Mouse (Mus musculus) MEL (cell line): ENCODE measurements around the gene Tshb. TPM values are rescaled to one million over a fixed set of nuclear protein-coding genes. Genes with fewer than 3 reads are reported as not detected.

ENCODE experiments used
- DNase-seq: peaks from one replicate; pipeline ENCODE4 v3.0.0; 2011; ENCODE audit warnings: low read depth, low spot score
- H3K27ac ChIP-seq: 2 replicates; pipeline ENCODE4 v1.5.1; 2012; ENCODE audit warnings: low read depth, mild to moderate bottlenecking, control low read depth, low read length, moderate library complexity; ENCODE audit not compliant: control insufficient read depth
- H3K27me3 ChIP-seq, 2 experiments: fragments of 150-350 bp in 1 of 2; sonication (generic) in 1 of 2; 2 replicates each; pipeline ENCODE4 v1.6.1; 2012; ENCODE audit warnings: low read length in 2 of 2, mild to moderate bottlenecking in 2 of 2, improper control_type of control experiment in 1 of 2, moderate library complexity in 1 of 2; ENCODE audit not compliant: insufficient read depth in 2 of 2, control insufficient read depth in 1 of 2
- H3K36me3 ChIP-seq, 2 experiments: 2 replicates each; pipeline ENCODE4 v1.6.1; 2012 to 2014; ENCODE audit warnings: low read length in 2 of 2, improper control_type of control experiment in 1 of 2, inconsistent platforms in 1 of 2, mild to moderate bottlenecking in 1 of 2; ENCODE audit not compliant: insufficient read depth in 2 of 2, control insufficient read depth in 1 of 2
- H3K4me1 ChIP-seq, 2 experiments: fragments of 150-350 bp in 1 of 2; sonication (generic) in 1 of 2; 2 replicates each; pipeline ENCODE4 v1.6.1; 2012; ENCODE audit warnings: low read length in 2 of 2, improper control_type of control experiment in 1 of 2, mild to moderate bottlenecking in 1 of 2; ENCODE audit not compliant: insufficient read depth in 2 of 2, control insufficient read depth in 1 of 2
- H3K4me3 ChIP-seq, 2 experiments: fragments of 150-350 bp in 1 of 2; sonication (generic) in 1 of 2; 2 replicates each; pipeline ENCODE4 v1.5.1; 2012; ENCODE audit warnings: low read depth in 2 of 2, low read length in 2 of 2, mild to moderate bottlenecking in 2 of 2, moderate library complexity in 2 of 2, control low read depth in 1 of 2, improper control_type of control experiment in 1 of 2; ENCODE audit not compliant: control insufficient read depth in 1 of 2, insufficient read depth in 1 of 2
- H3K79me2 ChIP-seq: 2 replicates; pipeline ENCODE4 v1.6.1; 2012; ENCODE audit warnings: mild to moderate bottlenecking, low read length, moderate library complexity; ENCODE audit not compliant: control insufficient read depth, poor library complexity, insufficient read depth
- H3K9ac ChIP-seq: 2 replicates; pipeline ENCODE4 v1.6.1; 2012; ENCODE audit warnings: low read depth, mild to moderate bottlenecking, control low read depth, low read length, moderate library complexity; ENCODE audit not compliant: control insufficient read depth, poor library complexity, severe bottlenecking
- H3K9me3 ChIP-seq: fragments of 150-350 bp; sonication (generic); replicated peaks from 2 replicates; pipeline ENCODE4 v1.6.1; 2012; ENCODE audit warnings: mild to moderate bottlenecking, low read length, improper control_type of control experiment, moderate library complexity; ENCODE audit not compliant: insufficient read depth
- BHLHE40 ChIP-seq: IDR thresholded peaks from 2 replicates; pipeline ENCODE4 v1.6.1; 2012; ENCODE audit warnings: low read depth, mild to moderate bottlenecking, inconsistent platforms, low read length, improper control_type of control experiment, borderline replicate concordance
- CHD1 ChIP-seq: IDR thresholded peaks from 2 replicates; pipeline ENCODE4 v1.6.1; 2012; ENCODE audit warnings: low read depth, mild to moderate bottlenecking, inconsistent platforms, low read length, improper control_type of control experiment
- CHD2 ChIP-seq: IDR thresholded peaks from 2 replicates; pipeline ENCODE4 v1.6.1; 2011; ENCODE audit warnings: low read length, improper control_type of control experiment
- E2F4 ChIP-seq: IDR thresholded peaks from 2 replicates; pipeline ENCODE4 v1.6.1; 2011; ENCODE audit warnings: low read depth, low read length, improper control_type of control experiment, borderline replicate concordance
- ELF1 ChIP-seq: IDR thresholded peaks from 2 replicates; pipeline ENCODE4 v1.6.1; 2014; ENCODE audit warnings: low read depth, mild to moderate bottlenecking, inconsistent platforms, low read length, improper control_type of control experiment, moderate library complexity
- ETS1 ChIP-seq: IDR thresholded peaks from 2 replicates; pipeline ENCODE4 v1.6.1; 2012; ENCODE audit warnings: low read depth, mild to moderate bottlenecking, inconsistent platforms, low read length, improper control_type of control experiment, moderate library complexity
- HCFC1 ChIP-seq: IDR thresholded peaks from 2 replicates; pipeline ENCODE4 v1.6.1; 2012; ENCODE audit warnings: low read depth, mild to moderate bottlenecking, inconsistent platforms, low read length, improper control_type of control experiment, moderate library complexity
- KAT2A ChIP-seq: conservative IDR thresholded peaks from 2 replicates; pipeline ENCODE4 v1.6.1; 2012; ENCODE audit warnings: low read depth, low read length, improper control_type of control experiment, inconsistent platforms
- MAFK ChIP-seq: IDR thresholded peaks from 2 replicates; pipeline ENCODE4 v1.6.1; 2011; ENCODE audit warnings: low read depth, mild to moderate bottlenecking, low read length, improper control_type of control experiment, borderline replicate concordance
- MAX ChIP-seq: IDR thresholded peaks from 2 replicates; pipeline ENCODE4 v1.6.1; 2011; ENCODE audit warnings: low read length, improper control_type of control experiment
- MEF2A ChIP-seq: IDR thresholded peaks from 2 replicates; pipeline ENCODE4 v1.6.1; 2014; ENCODE audit warnings: low read depth, mild to moderate bottlenecking, inconsistent platforms, low read length, improper control_type of control experiment; ENCODE audit not compliant: poor library complexity, insufficient replicate concordance, severe bottlenecking; ENCODE audit errors: extremely low read depth
- MYB ChIP-seq: IDR thresholded peaks from 2 replicates; pipeline ENCODE4 v1.6.1; 2011; ENCODE audit warnings: mild to moderate bottlenecking, low read depth, low read length, improper control_type of control experiment
- NELFE ChIP-seq: IDR thresholded peaks from 2 replicates; pipeline ENCODE4 v1.6.1; 2011; ENCODE audit warnings: low read depth, low read length, improper control_type of control experiment
- POLR2A ChIP-seq, 2 experiments: IDR thresholded peaks; 2 replicates each; pipeline ENCODE4 v1.6.1; 2011 to 2012; ENCODE audit warnings: low read length in 2 of 2, mild to moderate bottlenecking in 2 of 2, control low read depth in 1 of 2, improper control_type of control experiment in 1 of 2, low read depth in 1 of 2, moderate library complexity in 1 of 2; ENCODE audit not compliant: control insufficient read depth in 1 of 2, insufficient read depth in 1 of 2, poor library complexity in 1 of 2
- POLR2AphosphoS5 ChIP-seq: IDR thresholded peaks from 2 replicates; pipeline ENCODE4 v1.6.1; 2012; ENCODE audit warnings: low read depth, borderline replicate concordance, mild to moderate bottlenecking, inconsistent platforms, low read length, moderate library complexity, mixed read lengths
- RAD21 ChIP-seq: IDR thresholded peaks from 2 replicates; pipeline ENCODE4 v1.6.1; 2011; ENCODE audit warnings: mild to moderate bottlenecking, low read depth, low read length, improper control_type of control experiment
- RCOR1 ChIP-seq: IDR thresholded peaks from 2 replicates; pipeline ENCODE4 v1.6.1; 2012; ENCODE audit warnings: low read depth, mild to moderate bottlenecking, inconsistent platforms, low read length, improper control_type of control experiment
- SIN3A ChIP-seq: IDR thresholded peaks from 2 replicates; pipeline ENCODE4 v1.6.1; 2012; ENCODE audit warnings: low read length, improper control_type of control experiment, inconsistent platforms
- SMC3 ChIP-seq: IDR thresholded peaks from 2 replicates; pipeline ENCODE4 v1.6.1; 2011; ENCODE audit warnings: low read depth, low read length, improper control_type of control experiment
- TAL1 ChIP-seq: IDR thresholded peaks from 2 replicates; pipeline ENCODE4 v1.6.1; 2012; ENCODE audit warnings: mild to moderate bottlenecking, inconsistent platforms, low read length, moderate library complexity, mixed read lengths
- TBP ChIP-seq: IDR thresholded peaks from 2 replicates; pipeline ENCODE4 v1.8.0; 2011; ENCODE audit warnings: low read depth, low read length, improper control_type of control experiment
- USF1 ChIP-seq: IDR thresholded peaks from 2 replicates; pipeline ENCODE4 v1.6.1; 2014; ENCODE audit warnings: low read depth, mild to moderate bottlenecking, inconsistent platforms, low read length, improper control_type of control experiment, moderate library complexity
- ZC3H11A ChIP-seq: IDR thresholded peaks from 2 replicates; pipeline ENCODE4 v1.6.1; 2012; ENCODE audit warnings: low read depth, mild to moderate bottlenecking, inconsistent platforms, low read length, improper control_type of control experiment
- ZKSCAN1 ChIP-seq: IDR thresholded peaks from 2 replicates; pipeline ENCODE4 v1.6.1; 2012; ENCODE audit warnings: low read depth, mild to moderate bottlenecking, inconsistent platforms, low read length, improper control_type of control experiment, moderate library complexity
- ZMIZ1 ChIP-seq: IDR thresholded peaks from 2 replicates; pipeline ENCODE4 v1.6.1; 2012; ENCODE audit warnings: low read depth, mild to moderate bottlenecking, inconsistent platforms, low read length, improper control_type of control experiment, moderate library complexity
- polyA plus RNA-seq, 2 experiments: library from polyadenylated mRNA; stranded (reverse) in 1 of 2; unstranded in 1 of 2; fragments of >175 nt in 1 of 2; fragments of >200 nt in 1 of 2; gene quantifications; 2 replicates each; pipeline versions ENCODE4 v1.2.1 to v1.2.4; 2012; ENCODE audit warnings: low replicate concordance in 2 of 2, low read depth in 1 of 2; ENCODE audit not compliant: insufficient read length in 2 of 2, insufficient read depth in 1 of 2, missing spikeins in 1 of 2
- total RNA-seq: library from RNA; depleted of rRNA; stranded (reverse); fragments of 300-350 nt; gene quantifications from 2 replicates; pipeline ENCODE4 v1.2.3, GENCODE M21; 2012

Gene Tshb
- total and polyA plus RNA-seq, 3 experiments: not detected

GRCm38 (mm10) chr3:102742725-102743124 is 39.8 kb downstream of the Tshb start:
- no peak for DNase-seq
- no peak overlapping the region for H3K9ac ChIP-seq
- TF ChIP-seq CHD2: no peak
- no peak for TF ChIP-seq KAT2A
- no peak for TF ChIP-seq ZC3H11A
- no peak for TF ChIP-seq RAD21
- no peak for TF ChIP-seq TAL1
- no peak for TF ChIP-seq POLR2AphosphoS5
- TF ChIP-seq MAFK: no peak
- no peak for TF ChIP-seq TBP
- no peak for TF ChIP-seq CHD1
- no peak for TF ChIP-seq ETS1
- no peak for TF ChIP-seq ZMIZ1
- no peak for TF ChIP-seq SIN3A
- TF ChIP-seq BHLHE40: no peak
- TF ChIP-seq MAX: no peak
- no peak for TF ChIP-seq NELFE
- TF ChIP-seq MYB: no peak
- H3K4me1 ChIP-seq: no peaks in the 10 kb centered on the region
- no peaks in the 10 kb centered on the region for H3K79me2 ChIP-seq
- no peaks in the 10 kb centered on the region for H3K36me3 ChIP-seq
- H3K27ac ChIP-seq: no peak overlapping the region
- no peak overlapping the region for H3K4me3 ChIP-seq
- H3K9me3 ChIP-seq: no peaks in the 10 kb centered on the region
- H3K27me3 ChIP-seq: no peaks in the 10 kb centered on the region

- no peaks in the 10 kb centered on the region for H3K4me1 ChIP-seq
- H3K9ac ChIP-seq: no peak overlapping the region
- TF ChIP-seq E2F4 (no peak), TAL1 (no peak), NELFE (no peak), ZKSCAN1 (no peak), ELF1 (no peak), SIN3A (no peak), USF1 (no peak), SMC3 (no peak), ZC3H11A (no peak), RCOR1 (no peak), POLR2A (IDR thresholded peaks at IDR 0.05; ENCODE audit: control insufficient read depth in 1 of 2, insufficient read depth in 1 of 2, low read depth in 1 of 2, low read length in 2 of 2, poor library complexity in 1 of 2) (no peak), HCFC1 (no peak), MEF2A (no peak), POLR2AphosphoS5 (no peak)
- H3K36me3 ChIP-seq: no peaks in the 10 kb centered on the region
- H3K27me3 ChIP-seq: no peaks in the 10 kb centered on the region
- no peaks in the 10 kb centered on the region for H3K79me2 ChIP-seq
- no peaks in the 10 kb centered on the region for H3K9me3 ChIP-seq
- no peak for DNase-seq
- no peak overlapping the region for H3K4me3 ChIP-seq
- H3K27ac ChIP-seq: no peak overlapping the region
Observed at GRCm38 (mm10) chr3:102738926-102739325, 43.6 kb downstream of the Tshb start.
